Mouse (Mus musculus): ENCODE results near the gene Gnao1.

Gene Gnao1

GRCm38 (mm10) chr8:93809686-93810027 lies at the start of gene Gnao1:
Gene Gnao1 (plus strand): TSS chr8:93809966.
- no peak for TF ChIP-seq GATA4 (IDR thresholded peaks at IDR 0.05; ENCODE audit: insufficient replicate concordance, low read length)

- TF ChIP-seq GATA4 (IDR thresholded peaks at IDR 0.05; ENCODE audit: insufficient replicate concordance, low read length) = no peak
Measured at GRCm38 (mm10) chr8:93777605-93778004, 32.2 kb upstream of the Gnao1 start.

GRCm38 (mm10) chr8:93809226-93809625 lies 540 bp upstream of the Gnao1 start:
- no peak for TF ChIP-seq GATA4 (IDR thresholded peaks at IDR 0.05; ENCODE audit: insufficient replicate concordance, low read length)

DNA sequence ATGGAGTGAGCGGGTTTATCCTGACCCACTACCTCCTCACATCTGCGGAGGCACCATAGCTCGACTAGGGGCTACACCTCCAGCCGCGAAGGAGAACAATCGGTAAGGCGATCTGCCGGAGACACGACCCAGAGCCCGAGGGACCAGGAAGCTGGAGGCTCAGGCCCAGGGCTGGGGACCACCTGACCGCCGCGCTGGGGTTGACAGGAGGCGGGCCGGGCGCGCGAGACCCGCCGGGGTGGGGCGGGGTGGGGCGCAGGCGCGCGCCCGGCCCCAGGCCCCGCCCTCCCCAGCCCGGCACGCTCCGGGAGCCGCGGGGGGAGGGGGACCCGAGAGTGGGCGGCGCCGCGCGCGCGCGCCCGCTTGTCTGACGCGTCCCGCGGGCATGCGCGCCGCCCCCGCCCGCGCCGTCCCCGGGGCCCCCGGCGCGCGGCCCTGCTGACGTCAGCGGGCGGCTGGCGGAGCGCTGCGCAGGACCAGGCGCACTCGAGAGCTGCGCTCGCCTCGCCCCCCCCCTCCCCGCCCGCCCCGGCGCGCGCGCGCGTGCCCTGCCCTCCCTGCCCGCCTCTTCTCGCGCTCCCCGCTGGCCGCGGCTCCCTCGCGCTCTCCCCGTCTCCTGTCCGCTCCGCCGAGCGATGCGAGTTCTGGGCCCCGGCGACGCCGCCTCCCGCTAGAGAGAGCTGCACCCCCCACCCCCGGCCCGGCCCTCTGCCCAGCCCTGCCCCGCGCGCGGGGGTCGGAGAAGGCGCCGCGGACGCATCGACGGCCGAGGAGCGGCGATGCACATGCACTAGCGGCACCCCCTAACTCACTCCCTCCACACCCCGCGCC lies 477 bp downstream of the Gnao1 start:
- TF ChIP-seq GATA4 (IDR thresholded peaks at IDR 0.05; ENCODE audit: insufficient replicate concordance, low read length) = no peak

DNA sequence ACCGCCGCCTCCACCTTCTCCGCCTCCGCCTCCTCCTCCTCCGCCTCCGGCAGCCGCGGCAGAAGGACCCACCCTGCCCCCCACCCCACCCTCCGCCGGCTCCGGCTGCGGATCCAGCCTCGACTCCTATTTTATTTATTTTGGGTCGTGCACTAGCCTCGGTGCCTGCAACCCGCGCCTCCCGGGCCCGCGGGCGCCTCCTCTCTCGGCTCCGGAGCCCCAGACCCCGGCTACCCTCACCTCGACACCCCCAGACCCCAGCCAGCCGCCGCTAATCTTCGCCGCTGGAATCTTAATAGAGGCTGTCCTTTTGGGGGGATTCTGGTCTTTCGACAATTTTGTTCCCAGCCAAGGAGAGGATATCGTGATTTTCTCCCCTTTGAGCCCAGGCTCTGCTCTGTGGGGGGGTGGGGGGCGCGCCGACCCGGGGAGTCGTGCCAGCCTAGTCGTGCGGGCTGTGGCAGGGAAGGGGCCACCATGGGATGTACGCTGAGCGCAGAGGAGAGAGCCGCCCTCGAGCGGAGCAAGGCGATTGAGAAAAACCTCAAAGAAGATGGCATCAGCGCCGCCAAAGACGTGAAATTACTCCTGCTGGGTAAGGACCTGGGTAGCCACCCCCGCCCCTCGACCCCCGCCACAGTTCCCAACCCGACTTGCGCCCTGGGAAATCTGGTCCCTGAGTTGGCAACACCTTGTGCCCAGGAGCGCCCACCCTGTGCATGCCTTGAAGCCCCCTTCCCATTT lies 1.3 kb downstream of the Gnao1 start:
- no peak for TF ChIP-seq GATA4 (IDR thresholded peaks at IDR 0.05; ENCODE audit: insufficient replicate concordance, low read length)

DNA sequence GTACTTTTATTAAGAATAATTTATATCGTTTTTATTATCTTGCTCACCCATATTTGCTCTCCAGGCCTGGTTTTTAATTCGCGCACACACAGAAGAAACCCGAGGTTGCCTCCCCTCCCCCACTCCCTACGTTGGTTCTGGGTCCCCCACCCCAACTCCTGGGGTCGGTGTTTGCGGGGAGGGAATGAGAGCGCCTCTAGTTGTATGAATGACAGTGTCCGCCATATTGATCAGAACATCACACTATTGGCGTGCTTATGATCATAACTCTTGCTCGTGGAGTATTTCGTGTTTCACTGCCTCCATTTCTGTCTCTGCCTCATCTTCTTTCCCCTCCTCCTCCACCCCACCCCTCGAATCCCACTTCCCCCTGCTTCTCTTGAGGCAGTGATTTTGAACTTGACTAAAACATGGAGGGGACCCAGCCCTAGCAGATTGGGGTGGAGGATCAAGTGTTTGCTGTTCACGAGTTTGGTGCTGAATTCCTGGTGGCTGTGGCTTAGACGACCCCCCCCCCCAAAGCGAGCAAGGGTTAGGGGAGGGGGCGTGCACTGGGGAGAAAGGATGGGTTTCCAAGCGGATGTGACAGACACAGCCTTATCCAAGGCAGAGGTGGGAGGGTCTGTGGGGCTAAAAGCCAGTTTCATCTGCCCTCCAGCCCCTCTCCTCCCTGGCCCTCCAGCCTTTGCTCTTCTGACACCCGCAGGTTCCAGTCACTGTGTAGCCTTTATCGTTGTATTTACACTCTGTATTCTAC lies 2.1 kb downstream of the Gnao1 start:
- TF ChIP-seq GATA4 (IDR thresholded peaks at IDR 0.05; ENCODE audit: insufficient replicate concordance, low read length) = no peak

- no peak for TF ChIP-seq GATA4 (IDR thresholded peaks at IDR 0.05; ENCODE audit: insufficient replicate concordance, low read length)
Measured at GRCm38 (mm10) chr8:93812566-93813404, 3.0 kb downstream of the Gnao1 start.

DNA sequence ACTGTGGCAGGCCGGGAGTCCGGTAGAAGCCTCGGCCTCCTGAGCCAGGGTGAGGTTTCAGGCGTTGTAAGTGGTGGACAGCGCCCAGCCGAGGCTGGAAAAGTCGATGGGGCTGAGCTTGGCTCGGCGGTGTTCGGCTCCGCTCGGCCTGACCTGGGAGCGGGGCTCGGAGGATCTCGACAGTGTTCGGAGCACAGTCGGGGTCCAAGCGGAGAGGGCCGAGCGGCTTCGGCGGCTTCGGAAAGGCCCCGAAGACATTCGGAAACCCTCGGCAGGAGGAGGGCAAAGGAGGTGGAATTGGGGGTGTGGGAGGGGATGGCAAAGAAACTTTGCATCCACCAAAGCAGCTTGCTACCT lies 3.6 kb downstream of the Gnao1 start:
- no peak for TF ChIP-seq GATA4 (IDR thresholded peaks at IDR 0.05; ENCODE audit: insufficient replicate concordance, low read length)

DNA sequence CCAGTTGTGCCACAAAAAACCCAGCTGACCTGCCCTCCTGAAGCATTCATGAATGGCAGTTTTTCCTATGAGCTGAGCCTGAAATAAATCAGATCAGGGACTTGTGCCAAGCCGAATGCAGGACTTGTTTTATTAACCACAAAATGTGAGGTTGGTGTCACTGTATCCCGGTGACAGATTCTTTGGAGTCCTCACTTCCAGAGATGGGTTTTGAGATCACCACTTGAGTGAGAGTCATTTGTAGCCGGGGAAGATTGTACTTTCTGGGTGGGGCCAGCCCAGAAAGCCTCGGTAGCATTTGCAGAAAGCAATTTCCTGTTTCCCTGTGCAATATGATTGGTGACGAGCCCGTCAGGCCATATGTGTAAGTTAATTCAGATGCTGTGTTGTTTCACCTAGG lies 4.5 kb downstream of the Gnao1 start:
- TF ChIP-seq GATA4 (IDR thresholded peaks at IDR 0.05; ENCODE audit: insufficient replicate concordance, low read length) = no peak

DNA sequence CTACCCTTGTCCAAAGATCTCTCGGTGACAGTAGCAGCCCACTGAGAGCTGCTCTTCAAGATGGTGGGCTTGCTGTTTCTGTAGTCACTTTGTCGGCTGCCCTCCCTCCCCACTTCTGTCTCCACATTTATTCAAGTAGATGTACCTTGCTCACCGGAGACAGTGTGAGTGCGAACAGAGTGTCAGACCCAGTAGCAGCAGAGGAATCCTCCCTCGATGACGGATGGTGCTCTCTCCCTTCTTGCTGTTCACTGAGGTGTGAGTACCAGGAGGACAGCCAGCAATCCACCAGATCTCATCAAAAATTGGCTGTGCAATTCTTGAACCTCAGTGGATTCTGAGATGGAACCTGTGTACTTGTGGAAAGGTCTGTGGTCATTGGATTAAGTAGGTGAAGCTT lies 6.5 kb downstream of the Gnao1 start:
- no peak for TF ChIP-seq GATA4 (IDR thresholded peaks at IDR 0.05; ENCODE audit: insufficient replicate concordance, low read length)

DNA sequence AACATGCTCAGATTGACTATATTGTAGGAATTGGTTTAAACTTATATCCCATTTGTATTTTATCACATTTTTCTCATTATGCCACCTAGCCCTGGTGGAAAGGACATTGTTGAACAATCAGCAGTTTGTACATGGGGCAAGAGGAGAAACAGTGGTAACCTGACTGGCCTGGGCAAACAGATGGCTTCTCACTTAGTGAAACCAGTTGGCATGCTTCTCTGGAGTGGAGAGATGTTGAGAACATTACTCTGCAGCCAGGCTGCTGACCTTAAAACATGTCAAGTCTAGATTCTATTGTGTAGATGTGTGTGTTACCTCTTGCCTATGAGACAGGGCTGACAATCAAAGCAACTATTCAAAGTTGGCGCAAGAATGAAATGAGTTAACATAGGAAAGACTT lies 7.6 kb downstream of the Gnao1 start:
- TF ChIP-seq GATA4 (IDR thresholded peaks at IDR 0.05; ENCODE audit: insufficient replicate concordance, low read length) = no peak

GRCm38 (mm10) chr8:93819929-93820328 lies 10.2 kb downstream of the Gnao1 start:
- no peak for TF ChIP-seq GATA4 (IDR thresholded peaks at IDR 0.05; ENCODE audit: insufficient replicate concordance, low read length)

DNA sequence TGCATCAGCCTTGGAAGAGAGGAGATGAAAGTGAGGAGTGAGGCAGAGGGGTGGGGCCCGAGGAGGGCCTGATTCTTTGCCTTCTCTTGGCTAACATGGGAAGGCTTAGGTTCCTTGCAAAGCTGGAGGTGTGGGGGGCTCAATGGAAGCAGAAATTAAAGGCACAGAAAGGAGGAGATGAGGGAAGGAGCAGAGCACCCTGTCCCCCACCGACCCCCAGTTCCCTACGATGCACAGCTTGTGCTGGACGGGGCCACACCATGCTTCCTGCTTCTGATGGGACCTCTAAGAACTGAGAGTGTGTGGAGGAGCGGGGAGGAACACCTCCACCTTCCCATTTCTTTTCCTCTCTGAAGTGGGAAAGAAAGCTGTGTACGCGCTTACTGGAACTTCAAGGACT lies 11.6 kb downstream of the Gnao1 start:
- no peak for TF ChIP-seq GATA4 (IDR thresholded peaks at IDR 0.05; ENCODE audit: insufficient replicate concordance, low read length)

DNA sequence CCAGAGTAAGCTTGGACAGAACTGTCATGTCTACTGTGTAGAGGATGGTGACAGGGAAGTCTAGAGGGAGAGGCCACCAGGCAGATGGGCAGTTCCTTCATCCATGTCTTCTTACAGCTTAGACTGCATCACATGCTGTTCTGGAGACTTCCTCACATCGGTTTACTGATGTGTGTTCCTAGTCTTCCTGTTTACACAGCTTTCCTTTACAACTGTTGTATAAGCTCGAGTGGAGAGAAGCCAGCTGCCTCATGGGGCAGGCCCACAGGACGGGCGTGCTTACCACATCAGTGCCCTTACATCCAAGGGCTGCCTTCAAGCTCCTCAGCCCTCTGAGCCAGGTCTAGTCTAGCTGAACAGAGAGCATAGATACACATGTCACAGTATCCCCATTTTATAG lies 15.6 kb downstream of the Gnao1 start:
- TF ChIP-seq GATA4 (IDR thresholded peaks at IDR 0.05; ENCODE audit: insufficient replicate concordance, low read length) = no peak

DNA sequence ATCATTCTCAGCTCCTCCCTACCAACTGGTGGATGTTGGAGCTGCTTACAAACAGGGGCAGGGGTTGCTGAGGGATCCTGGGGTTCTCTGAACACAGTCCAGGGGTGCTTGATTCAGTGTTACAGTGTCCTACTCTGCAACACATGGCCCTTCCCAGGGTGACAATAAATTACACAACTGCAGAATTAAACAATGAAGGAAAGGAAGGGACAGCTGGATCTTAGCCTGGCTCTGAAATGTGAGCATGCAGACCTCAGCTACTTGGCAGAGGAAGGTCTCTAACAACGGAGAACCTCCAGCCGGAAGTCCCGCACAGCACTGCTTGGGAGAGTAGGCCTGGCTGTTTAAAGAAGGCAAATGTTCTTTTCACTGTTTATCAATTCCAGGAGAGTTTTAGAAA lies 20.9 kb downstream of the Gnao1 start:
- TF ChIP-seq GATA4 (IDR thresholded peaks at IDR 0.05; ENCODE audit: insufficient replicate concordance, low read length) = no peak

Data from liver, adult (tissue).